Mouse (Mus musculus) NIH3T3 (cell line): ENCODE measurements around the gene Snx29.
A peak's percentile ranks its signal among the peaks of the same experiment; 100 is the strongest.

Experiments
- DNase-seq: peaks from one replicate; pipeline ENCODE4 v3.0.0-alpha.2; 2012; ENCODE audit warnings: low read depth

The Snx29 gene

DNA sequence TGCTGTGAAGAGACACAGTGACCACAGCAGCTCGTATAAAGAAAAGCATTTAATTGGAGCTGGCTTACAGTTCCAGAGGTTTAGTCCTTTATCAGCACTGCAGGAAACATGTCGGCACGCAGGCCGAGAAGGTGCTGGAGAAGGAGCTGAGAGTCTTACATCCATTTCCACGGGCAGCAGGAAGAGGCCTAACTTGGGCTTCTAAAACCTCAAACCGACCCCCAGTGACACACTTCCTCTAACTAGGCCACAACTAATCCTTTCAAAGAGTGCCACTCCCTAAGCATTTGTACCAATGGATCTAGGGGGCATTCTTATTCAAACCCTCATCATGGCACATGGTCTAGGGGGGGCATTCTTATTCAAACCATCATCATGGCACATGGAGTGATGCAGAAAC, 406.4 kb downstream of the Snx29 start:
- no peak for DNase-seq

DNA sequence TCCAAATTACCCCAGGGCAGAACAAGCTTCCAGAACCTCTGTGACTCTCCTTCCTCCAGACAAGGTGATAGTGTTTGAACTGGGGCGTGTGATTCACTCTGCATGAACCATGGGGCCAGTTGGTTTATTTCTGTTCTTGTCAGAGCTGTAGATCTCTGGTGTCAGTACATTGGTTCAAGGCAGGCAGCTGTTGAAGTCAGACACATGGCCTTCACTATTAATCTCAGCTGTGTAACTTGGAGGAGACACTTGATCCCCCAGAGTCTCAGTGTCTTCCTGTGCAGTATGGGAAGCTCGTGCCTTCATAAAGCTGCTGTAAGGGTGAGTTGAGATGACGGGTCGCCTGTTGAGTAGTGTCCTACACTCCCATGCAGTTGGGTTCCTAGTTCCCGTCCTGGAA, 407.1 kb downstream of the Snx29 start:
- DNase-seq: no peak

DNA sequence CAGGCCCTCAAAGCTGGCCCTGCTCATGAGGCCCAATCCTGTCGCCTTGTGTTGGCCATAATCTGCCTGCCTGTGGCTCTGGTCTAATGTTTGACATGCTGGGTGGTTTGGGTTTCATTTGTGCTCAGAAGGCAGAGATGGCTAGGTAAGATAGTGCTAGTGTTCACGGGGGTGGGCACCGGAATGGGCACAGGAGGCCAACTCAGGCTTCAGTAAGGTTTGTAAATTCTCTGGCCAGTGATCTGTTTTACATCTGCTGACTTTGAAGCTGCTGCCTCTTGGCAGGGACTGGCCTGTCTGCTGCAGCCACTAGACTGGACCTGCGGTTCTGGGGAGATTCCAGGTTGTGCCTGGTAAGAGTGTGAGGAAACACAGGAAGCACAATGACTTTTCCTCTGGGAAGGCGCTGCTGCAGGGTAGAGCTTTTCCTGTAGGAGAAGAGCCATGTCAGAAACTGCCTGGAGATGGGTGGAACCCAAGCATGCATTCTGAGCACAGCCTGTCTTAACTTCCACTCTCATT, 408.4 kb downstream of the Snx29 start:
- no peak for DNase-seq

DNA sequence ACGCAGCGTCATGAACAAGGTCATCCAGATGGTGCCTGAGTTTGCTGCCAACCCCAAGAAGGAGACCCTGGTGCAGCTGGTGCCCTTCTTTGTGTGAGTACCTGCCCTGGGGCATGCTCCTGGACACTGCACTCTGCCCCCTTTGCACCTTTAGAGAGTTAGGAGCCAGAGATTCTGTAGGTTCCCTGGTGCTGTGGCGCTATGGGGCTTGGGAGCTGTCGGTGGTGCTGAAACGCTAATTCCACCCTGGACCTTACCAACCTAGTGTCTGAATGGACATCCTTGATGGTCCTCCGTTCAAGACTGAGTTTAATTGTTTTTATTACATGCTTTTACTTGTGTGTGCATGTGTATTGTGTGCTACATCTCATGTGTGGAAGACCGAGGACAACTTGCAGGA, 415.6 kb downstream of the Snx29 start:
- DNase-seq: peak; percentile 78

DNA sequence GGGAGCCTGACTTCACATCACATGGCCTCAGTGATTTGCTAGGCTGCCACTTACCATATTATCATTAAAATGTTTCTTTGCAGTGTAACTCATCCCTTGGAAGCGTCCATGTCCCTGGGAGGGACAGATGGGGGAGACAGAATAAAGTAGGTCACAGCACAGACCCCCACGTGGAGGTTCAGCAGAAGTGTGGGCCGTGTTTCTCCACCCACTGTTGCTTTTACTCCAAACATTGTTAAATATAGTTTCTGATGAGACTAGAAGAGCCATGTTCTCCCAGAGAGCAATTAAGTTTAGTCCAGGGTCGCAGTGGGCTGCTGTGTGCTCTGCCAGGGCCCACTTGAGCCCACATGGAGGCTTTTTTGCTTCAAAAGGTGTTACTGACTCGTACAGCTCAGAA, 419.2 kb downstream of the Snx29 start:
- no peak for DNase-seq

DNA sequence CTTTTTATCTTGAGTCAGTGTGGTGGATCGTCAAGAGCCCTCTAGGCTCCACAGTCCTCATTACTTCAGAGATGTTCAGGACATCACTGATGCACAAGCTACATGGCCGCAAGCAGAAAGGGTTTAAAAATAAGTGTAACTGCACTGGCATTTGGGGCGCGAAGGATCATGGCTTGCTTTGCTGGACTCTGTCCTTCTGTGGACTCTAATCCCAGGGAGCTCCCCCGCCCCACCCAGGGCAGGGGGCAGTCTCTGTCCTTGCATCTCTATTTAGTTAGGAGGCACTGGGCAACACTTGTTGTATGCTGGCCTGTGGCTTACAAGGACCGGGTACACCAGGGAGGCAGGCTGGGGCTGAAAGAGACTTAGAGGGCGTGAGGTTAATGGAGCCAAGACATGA, 419.6 kb downstream of the Snx29 start:
- no peak for DNase-seq

DNA sequence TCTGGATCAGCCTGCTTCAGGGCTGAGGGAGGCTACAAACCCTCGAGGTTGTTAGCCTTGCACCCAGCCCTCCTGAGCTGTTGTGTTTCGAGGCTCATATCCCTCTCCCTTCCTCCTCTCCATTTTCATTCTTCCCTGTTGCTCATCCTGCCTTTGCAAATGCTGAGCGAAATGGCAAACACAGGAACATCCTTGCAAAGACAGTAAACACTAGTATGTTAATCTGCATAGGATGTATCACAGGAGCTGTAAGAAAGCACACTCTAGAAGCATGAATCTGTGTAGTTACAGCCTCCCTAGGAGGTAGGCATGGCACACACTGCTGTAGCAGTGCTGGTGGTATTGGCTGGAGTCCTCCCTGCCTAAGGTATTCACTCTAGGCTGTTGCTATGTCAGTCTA, 420.3 kb downstream of the Snx29 start:
- DNase-seq: no peak

DNA sequence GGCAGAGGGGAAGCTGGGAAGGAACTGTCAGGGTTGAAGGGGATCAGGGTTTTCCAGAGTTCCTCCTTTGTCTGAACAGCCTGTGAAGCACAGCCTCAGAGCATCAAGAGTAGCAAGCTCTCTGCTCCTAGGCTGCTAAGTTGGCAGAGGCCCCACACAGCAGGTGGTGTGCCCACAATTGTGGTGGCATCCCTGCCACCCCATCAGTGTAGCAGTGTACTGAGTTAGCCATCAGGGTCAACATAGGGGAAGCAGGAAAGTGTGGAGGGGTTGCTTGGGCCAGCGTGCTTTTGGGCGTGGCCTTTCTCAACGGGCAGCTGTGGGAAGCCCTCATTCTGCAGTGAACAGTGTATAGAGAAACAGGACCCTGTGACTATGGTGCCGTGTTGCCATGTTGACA, 421.0 kb downstream of the Snx29 start:
- DNase-seq: no peak

DNA sequence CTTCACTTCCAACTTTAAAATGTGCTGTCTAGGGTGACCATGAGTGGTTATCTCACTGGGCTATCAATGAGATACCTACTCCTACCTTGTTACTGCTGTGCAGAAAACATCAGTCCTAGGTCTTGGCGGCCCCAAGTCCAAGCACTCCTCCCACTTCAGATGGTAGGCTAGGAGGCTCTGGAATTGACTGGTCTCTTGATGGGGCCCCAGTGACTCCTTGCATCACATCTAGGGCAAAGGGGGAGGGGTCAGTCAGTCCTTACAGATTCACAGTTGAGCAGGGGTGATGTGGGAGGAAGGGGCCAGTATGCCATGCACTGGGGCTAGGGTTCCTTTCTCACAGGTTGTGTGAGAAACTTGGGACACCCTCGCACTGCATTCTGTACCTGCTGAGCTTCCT, 423.3 kb downstream of the Snx29 start:
- no peak for DNase-seq

DNA sequence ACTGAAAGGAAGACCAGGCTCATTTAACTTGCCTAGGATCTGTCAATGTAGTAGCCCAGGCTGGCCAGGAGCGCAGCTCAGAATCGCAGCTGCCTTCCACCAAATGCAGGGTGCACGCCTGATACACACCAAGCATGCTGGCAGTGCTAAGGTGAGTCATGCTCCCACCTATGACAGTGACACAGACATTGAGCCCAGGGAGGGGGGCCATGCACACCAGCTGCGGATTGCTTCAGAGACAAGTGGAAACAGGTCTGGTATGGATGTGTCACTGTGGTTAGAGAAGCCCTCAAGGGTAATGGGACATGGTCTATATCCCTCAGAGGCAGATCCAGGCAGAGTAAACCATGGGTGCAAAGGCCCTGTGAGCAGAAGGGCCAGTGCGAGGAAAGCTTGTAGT, 425.2 kb downstream of the Snx29 start:
- DNase-seq: no peak

DNA sequence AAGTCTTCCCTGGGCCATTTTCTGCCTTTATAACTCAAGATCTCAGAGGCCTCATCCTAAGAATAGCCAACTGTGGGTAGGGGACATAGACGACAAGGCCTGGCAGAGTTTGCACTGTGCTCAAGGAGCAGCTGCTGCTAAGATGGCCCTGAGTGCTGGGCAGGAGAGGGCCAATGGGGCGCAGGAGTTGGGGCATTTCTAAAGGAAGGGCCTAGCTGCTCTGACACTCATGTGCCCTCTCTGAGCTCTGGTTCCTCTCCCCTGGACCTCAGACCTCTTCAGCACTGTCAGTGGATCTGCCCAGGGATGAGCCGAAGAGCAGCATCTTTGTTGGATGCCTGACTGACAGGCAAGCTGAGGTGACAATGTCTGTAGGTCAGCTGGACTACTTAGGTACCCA, 426.4 kb downstream of the Snx29 start:
- no peak for DNase-seq

DNA sequence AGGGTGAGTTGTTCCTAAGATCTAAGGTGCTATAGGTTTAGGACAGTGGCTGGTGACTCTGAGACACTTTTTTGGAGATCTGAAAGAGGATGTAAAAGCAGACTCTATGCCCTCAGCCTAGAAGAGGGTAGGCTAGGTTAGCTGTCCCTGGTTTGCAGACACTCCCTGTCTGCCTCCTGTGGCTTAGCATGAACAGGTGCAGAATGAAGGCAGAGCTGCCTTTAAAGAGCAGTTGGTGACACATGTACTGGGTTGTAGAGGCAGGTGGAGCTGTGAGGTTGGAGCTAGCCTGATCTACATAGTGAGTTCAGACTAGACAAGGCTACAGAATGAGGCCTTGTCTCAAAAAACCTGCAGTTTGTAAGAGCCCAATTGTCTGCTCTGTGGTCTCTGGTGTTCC, 427.9 kb downstream of the Snx29 start:
- no peak for DNase-seq

DNA sequence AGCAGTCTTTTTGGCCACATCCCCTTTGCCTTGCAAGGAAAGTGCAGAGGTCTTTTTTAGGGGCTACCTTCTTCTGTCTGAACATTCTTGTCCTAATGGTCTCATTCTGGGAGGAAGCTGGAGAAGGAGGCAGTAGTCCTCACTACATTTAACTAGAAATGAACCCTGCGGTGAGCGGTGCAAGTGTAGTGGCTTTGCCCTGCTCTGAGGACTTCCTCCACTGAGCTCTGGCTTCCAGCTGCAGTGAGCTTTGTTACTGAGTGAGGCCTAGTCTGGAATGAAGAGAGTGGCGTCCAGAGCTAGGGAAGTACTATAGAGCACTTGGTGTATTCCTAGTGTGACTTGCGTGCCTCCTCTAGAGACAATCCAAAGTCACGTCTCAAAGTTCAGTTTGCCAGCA, 429.8 kb downstream of the Snx29 start:
- no peak for DNase-seq

DNA sequence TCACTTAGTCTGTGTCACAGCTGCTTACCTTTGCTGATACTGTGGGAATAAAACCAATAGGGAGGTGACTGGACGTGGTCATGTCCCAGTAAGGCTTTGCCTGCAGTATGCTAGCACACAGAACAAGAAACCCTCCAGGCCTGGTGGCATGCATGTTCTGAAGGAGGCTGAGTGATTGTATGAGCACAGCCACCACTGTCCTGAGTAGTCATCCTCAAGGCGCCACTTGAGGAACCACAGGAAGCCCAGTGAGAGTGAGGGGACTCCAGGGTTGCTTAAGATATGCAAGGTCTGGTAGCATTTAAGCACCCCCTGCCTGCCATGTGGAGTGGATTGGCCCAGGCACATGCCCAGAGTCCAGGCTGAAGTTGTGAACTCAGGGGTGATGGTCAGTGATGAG, 430.8 kb downstream of the Snx29 start:
- DNase-seq: no peak

DNA sequence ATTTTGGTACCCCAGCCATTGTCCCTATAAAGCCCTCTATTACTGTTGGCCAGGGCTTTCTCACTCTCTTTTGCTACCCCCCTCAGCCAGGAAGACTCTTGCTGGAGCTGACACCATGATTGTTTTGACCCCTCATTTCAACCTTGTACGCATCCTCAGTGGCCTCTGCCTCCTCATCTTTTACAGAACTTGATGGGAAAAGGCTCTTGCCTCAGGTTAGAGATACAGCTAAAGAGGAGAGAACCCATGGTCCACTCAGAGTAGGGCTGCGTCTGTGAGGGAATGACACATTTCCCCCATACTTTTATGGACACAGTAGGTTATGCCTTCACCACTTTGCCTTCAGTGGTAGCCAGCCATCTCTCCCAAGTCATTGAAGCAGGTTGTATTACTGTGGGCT, 431.4 kb downstream of the Snx29 start:
- no peak for DNase-seq

DNA sequence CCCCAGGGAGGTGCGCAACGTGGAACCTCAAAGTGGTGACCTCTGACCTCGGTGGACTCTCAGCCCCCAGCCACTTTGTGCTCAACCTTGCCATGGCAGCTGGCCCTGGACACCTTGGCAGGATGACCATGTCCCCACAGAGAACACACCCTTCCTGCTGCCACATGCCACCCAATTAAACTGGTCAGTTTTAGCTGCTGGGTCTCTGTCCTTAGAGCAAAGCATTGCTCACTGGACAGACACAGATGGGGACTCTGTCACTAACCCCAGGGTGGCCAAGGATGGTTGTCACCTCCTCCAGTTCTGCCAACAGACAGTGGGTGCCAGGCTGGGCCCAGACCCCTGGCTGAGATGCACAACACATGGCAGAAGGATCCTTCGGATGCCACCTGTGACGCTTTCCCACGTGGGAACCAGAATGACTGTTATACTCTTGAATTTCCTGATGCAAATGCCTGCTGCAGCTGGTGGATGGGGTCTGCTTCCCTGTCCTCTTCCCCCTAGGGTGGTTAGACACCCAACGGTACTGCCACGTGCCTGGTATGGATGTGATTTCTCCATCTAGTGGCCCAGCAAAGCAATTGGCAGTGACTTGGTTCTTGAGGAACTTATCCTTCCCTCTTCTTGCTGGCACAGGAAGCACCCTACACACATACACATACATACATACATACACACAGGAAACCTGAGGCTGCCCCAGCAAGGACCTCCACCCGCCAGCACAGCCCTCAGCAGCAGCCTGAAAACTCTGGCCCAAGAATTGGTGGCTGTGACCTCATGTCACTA, 432.8 kb downstream of the Snx29 start:
- DNase-seq: no peak

DNA sequence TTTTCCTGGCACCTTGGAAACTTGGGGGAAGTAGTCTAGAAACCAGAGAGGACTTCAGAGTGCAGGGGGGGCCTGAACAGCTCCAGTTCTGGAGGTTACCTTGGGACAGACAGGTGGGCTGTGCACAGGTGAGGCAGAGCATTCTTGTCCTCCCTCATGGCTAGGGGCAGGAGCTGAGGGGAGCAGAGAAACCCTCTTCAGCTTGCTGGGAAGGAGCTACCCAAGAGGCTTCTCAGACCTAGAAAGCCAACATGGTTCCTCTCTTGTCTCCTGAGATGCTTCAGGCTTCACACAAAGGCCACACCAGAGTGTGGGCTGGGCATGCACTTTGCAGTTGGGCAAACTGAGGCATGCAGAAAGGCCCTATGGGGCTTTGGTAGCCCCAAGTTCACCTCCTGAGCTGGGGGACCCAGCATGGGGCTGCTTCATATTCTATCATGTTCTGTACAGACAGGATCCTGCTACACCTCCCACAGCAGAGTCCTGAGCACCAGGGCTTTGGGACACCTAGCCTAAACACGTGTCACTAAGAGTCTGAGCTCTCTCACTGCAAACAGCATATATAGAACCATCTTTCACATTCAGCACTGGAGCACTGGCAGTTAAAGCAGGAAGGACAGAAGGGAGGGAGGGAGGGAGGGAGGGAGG, 434.0 kb downstream of the Snx29 start:
- no peak for DNase-seq

DNA sequence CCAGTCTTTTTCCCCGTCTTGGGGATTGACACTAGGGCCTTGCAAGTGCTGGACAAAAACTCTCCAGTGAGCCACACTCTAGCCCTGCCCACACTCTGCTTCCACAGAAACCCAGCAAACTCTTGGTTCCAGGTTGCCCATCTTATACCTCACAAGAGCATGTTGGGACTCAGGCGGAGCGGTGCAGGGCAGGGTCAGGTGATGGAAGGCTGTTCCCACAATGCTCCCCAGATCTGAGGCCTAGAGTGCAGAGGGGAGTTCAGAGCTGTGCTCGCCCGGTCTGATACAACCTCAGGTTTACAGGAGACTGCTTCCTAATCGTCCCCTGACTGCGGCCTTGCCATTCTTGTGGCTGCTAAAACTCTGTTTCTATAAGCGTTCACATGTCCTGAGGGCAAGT, 434.8 kb downstream of the Snx29 start:
- DNase-seq: no peak

DNA sequence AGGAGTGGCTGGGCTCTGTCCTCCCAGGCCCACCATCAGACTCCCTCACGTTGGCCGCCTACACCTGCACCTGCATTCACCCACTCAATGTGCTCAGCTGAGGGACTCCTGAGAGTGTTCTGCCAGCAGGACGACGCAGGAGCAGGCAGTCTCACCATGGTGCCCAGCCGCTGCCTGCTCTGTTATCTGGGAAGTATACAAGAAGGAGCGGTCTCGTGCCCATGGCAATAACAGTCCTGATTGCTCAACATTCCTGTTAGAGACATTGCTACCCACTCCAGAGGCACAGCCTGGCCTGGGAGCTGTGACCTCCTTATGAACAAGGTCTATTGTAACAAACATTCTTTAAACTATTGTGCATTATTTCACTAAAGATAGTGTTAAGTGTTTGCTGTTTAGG, 435.2 kb downstream of the Snx29 start:
- DNase-seq: no peak

DNA sequence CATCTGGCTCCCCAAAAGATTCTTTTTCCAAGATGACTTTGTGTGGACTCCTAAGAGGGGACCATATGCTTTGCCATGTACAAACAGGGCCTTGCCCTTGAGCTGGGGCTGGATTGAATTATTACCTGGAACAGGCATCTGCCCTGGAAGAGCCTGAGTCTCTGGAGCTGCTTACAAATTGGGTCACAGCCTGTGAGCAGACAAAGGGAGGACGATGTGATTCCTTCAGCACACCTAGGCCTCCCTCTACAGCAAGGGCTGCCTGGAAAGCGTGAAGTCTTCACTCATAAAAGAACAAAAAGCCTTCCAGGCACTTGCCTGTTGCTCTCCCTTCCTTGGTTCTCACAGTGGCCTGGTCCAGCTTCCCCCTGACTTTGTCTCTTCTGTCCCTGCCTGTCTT, 449.6 kb downstream of the Snx29 start:
- DNase-seq: no peak

DNA sequence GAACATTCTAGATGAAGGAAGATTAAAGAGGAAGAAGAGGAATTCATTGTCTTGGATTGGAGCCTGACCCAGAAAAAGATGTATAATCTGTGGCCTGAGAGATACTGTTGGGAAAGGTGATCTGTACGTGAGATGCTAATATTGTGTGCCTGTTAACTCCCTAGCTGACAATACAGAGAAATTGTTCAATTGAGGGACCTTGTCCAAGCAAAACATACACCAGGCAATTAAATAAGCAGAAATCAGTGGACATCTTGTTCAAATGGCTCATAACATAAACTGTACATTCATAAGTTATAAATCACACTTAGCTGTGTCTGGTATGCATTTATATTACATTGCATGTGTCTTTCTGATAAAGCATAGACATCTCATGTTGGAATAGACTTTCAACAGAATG, 451.6 kb downstream of the Snx29 start:
- DNase-seq: peak; percentile 67

DNA sequence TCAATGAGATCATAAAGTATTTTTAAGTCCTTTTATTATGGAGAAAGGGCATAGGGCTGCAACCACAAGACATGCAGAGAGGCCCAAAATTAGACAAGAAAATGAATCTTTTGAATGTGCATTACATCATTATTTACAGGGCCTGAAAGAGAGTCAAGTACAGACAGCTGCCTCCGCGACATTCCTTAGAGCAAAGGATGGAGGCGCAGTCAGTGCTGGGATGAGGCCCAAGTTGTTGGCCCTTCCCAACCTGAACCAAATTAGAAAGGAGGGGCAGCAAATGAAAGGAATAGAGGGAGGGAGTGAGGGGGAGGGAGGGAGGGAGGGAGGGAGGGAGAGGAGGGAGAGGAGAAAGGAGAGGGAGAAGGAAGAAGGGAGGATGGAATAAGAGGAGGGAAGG, 453.8 kb downstream of the Snx29 start:
- DNase-seq: peak; percentile 51

DNA sequence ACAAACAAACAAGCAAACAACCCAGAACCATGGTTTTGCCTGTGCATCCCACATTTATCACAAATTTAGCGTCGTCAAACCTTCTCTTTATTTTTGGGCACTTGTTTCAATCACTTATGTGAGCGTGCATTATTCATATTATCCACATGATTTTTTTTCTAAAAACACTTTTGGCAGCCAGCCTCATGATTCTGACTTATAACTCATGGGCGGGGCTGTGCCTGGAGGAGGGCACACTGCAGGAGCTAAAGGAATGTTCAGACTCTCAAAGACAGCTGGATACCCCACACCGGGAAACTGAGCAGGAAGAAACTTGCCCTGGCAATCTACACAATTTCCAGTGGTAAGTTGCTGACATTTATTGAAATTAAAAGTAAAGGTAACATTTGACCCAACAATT, 455.5 kb downstream of the Snx29 start:
- peak; percentile 83 for DNase-seq
